Mouse (Mus musculus) gastrocnemius, adult 8-10 months (tissue): Measurements from ENCODE around the gene Kif19a. TPM values are rescaled to one million over a fixed set of nuclear protein-coding genes. Genes with fewer than 3 reads are reported as not detected.

Source experiments
- DNase-seq, 2 experiments: peaks; one replicate each; pipeline ENCODE4 v3.0.0; 2022; ENCODE audit warnings: low spot score in 2 of 2
- total RNA-seq, 4 experiments: library from RNA; stranded (reverse); gene quantifications; 2 replicates each; pipeline ENCODE4 v1.2.4; 2022

Kif19a gene
- total RNA-seq, 4 experiments from 2014 or later, result 0.62 to 0.82 (median 0.67) TPM; not detected in 1

- no peak for DNase-seq
Observed at GRCm38 (mm10) chr11:114780076-114780475, 14.9 kb downstream of the Kif19a start.

GRCm38 (mm10) chr11:114785892-114786291 lies 20.7 kb downstream of the Kif19a start:
- no peak for DNase-seq

GRCm38 (mm10) chr11:114786326-114786725 lies 21.1 kb downstream of the Kif19a start:
- no peak for DNase-seq

- no peak for DNase-seq
Observed at GRCm38 (mm10) chr11:114787611-114788010, 22.4 kb downstream of the Kif19a start.

- DNase-seq, result peak; percentile 56 to 65
Observed at GRCm38 (mm10) chr11:114789061-114789714, 24.0 kb downstream of the Kif19a start.

GRCm38 (mm10) chr11:114789716-114790115 lies 24.5 kb downstream of the Kif19a start:
- no peak for DNase-seq

- DNase-seq, result no peak
Observed at GRCm38 (mm10) chr11:114790171-114790570, 25.0 kb downstream of the Kif19a start.

GRCm38 (mm10) chr11:114790841-114791240 lies 25.7 kb downstream of the Kif19a start:
- DNase-seq, result no peak

- DNase-seq, result no peak
Observed at GRCm38 (mm10) chr11:114791351-114791889, 26.2 kb downstream of the Kif19a start.

GRCm38 (mm10) chr11:114791891-114792411 lies 26.8 kb downstream of the Kif19a start:
- DNase-seq, result no peak

- DNase-seq, result no peak
Observed at GRCm38 (mm10) chr11:114792931-114793494, 27.8 kb downstream of the Kif19a start.

GRCm38 (mm10) chr11:114793868-114794545 lies 28.8 kb downstream of the Kif19a start:
- DNase-seq, result no peak

- no peak for DNase-seq
Observed at GRCm38 (mm10) chr11:114794691-114795090, 29.5 kb downstream of the Kif19a start.

GRCm38 (mm10) chr11:114795231-114795746 lies 30.1 kb downstream of the Kif19a start:
- DNase-seq, result no peak

- DNase-seq, result no peak
Observed at GRCm38 (mm10) chr11:114795848-114796322, 30.7 kb downstream of the Kif19a start, which contains the start of gene Btbd17. Gene Btbd17, minus strand, starts transcription at chr11:114795945.

GRCm38 (mm10) chr11:114797176-114797575 lies 32.0 kb downstream of the Kif19a start:
- DNase-seq, result no peak

GRCm38 (mm10) chr11:114797981-114798380 lies 32.8 kb downstream of the Kif19a start:
- DNase-seq, result no peak

GRCm38 (mm10) chr11:114798624-114799023 lies 33.4 kb downstream of the Kif19a start, which contains the start of gene Gpr142:
Gene Gpr142, plus strand, starts transcription at chr11:114798924.
- no peak for DNase-seq

- DNase-seq, result no peak
Observed at GRCm38 (mm10) chr11:114801906-114802305, 36.7 kb downstream of the Kif19a start.

- no peak for DNase-seq
Observed at GRCm38 (mm10) chr11:114802540-114803267, 37.5 kb downstream of the Kif19a start.

GRCm38 (mm10) chr11:114803990-114804389 lies 38.8 kb downstream of the Kif19a start:
- no peak for DNase-seq
